Comparison of ENCODE assay signal across 8 mouse cellular contexts in genomic region chr19:14597917-14598689, GRCm38 (mm10). TPM values are rescaled to one million over a fixed set of nuclear protein-coding genes. Genes with fewer than 3 reads are reported as not detected.
DNase-seq lines count a peak whose midpoint lies in the region; ATAC-seq and TF ChIP-seq lines count a peak whose summit lies in the region.

TSS of gene Tle4 (minus strand) at chr19:14598051.

- H3K4me2 ChIP-seq in heart, embryonic 12.5 days: peak within 1 kb of the TSS; percentile 91
- H3K4me2 ChIP-seq in kidney, postnatal 0 days (ENCODE audit: low read length): peak within 1 kb of the TSS; percentile 76
- H3K4me2 ChIP-seq in liver, embryonic 11.5 days: peak within 1 kb of the TSS; percentile 79
- peak within 1 kb of the TSS; percentile 73 for H3K4me2 ChIP-seq in stomach, embryonic 14.5 days (replicated peaks; ENCODE audit: low read depth, low read length)

- peak; percentile 100 for DNase-seq in CD4-positive helper T cell, adult 2 months (ENCODE audit: low read depth, low spot score)
- DNase-seq in brain, embryonic 18.5 days (ENCODE audit: low read depth, low spot score): peak; percentile 100
- DNase-seq in kidney, postnatal 0 days (ENCODE audit: low spot score): peak; percentile 99
- DNase-seq in liver, embryonic 11.5 days (ENCODE audit: low spot score): peak; percentile 100
- peak; percentile 100 for DNase-seq in naive thymus-derived CD4-positive, alpha-beta T cell, adult 2 months (ENCODE audit: low read depth)

- H3K4me3 ChIP-seq in heart, embryonic 12.5 days: peak within 1 kb of the TSS; percentile 99
- H3K4me3 ChIP-seq in kidney, postnatal 0 days (replicated peaks; ENCODE audit: low read depth, low read length): peak within 1 kb of the TSS; percentile 97
- peak within 1 kb of the TSS; percentile 81 for H3K4me3 ChIP-seq in liver, embryonic 11.5 days (ENCODE audit: low read depth, low read length)
- H3K4me3 ChIP-seq in stomach, embryonic 14.5 days (ENCODE audit: low read depth, low read length): peak within 1 kb of the TSS; percentile 89

- no peak for TF ChIP-seq CTCF in kidney, postnatal 0 days (IDR thresholded peaks at IDR 0.05; ENCODE audit: low read depth)

- H3K9ac ChIP-seq in heart, embryonic 12.5 days: peak within 1 kb of the TSS; percentile 98
- peak within 1 kb of the TSS; percentile 97 for H3K9ac ChIP-seq in kidney, postnatal 0 days (ENCODE audit: low read depth, low read length)
- peak within 1 kb of the TSS; percentile 96 for H3K9ac ChIP-seq in liver, embryonic 11.5 days (ENCODE audit: low read depth, low read length)
- peak within 1 kb of the TSS; percentile 90 for H3K9ac ChIP-seq in stomach, embryonic 14.5 days (replicated peaks; ENCODE audit: low read depth, low read length)

- peaks cover 13% of the 10 kb centered on the region for H3K4me1 ChIP-seq in heart, embryonic 12.5 days (replicated peaks)
- peaks cover 5% of the 10 kb centered on the region for H3K4me1 ChIP-seq in kidney, postnatal 0 days (replicated peaks; ENCODE audit: insufficient read depth, low read length)
- H3K4me1 ChIP-seq in liver, embryonic 11.5 days (replicated peaks; ENCODE audit: control insufficient read depth, insufficient read depth, low read length): peaks cover 6% of the 10 kb centered on the region
- peaks cover 4% of the 10 kb centered on the region; the same call in 1 of the 2 replicates for H3K4me1 ChIP-seq in stomach, embryonic 14.5 days (ENCODE audit: control insufficient read depth, insufficient read depth, low read length)

- no peaks in the 10 kb centered on the region for H3K36me3 ChIP-seq in heart, embryonic 12.5 days
- H3K36me3 ChIP-seq in kidney, postnatal 0 days (ENCODE audit: insufficient read depth, low read length): no peaks in the 10 kb centered on the region
- no peaks in the 10 kb centered on the region for H3K36me3 ChIP-seq in liver, embryonic 11.5 days (ENCODE audit: control insufficient read depth, insufficient read depth, low read length)
- no peaks in the 10 kb centered on the region for H3K36me3 ChIP-seq in stomach, embryonic 14.5 days (ENCODE audit: control insufficient read depth, insufficient read depth, low read length)

- H3K9me3 ChIP-seq in heart, embryonic 12.5 days (replicated peaks): no peaks in the 10 kb centered on the region
- no peaks in the 10 kb centered on the region for H3K9me3 ChIP-seq in kidney, postnatal 0 days (replicated peaks; ENCODE audit: low read length)
- no peaks in the 10 kb centered on the region for H3K9me3 ChIP-seq in liver, embryonic 11.5 days (ENCODE audit: control insufficient read depth, low read length)
- H3K9me3 ChIP-seq in stomach, embryonic 14.5 days (ENCODE audit: control insufficient read depth, low read depth, low read length): no peaks in the 10 kb centered on the region

- H3K27ac ChIP-seq in heart, embryonic 12.5 days (ENCODE audit: poor library complexity, severe bottlenecking): peak within 1 kb of the TSS; percentile 98
- H3K27ac ChIP-seq in kidney, postnatal 0 days: peak within 1 kb of the TSS; percentile 92
- peak within 1 kb of the TSS; percentile 91 for H3K27ac ChIP-seq in liver, embryonic 11.5 days (ENCODE audit: low read depth, low read length)
- H3K27ac ChIP-seq in stomach, embryonic 14.5 days (ENCODE audit: low read length): peak within 1 kb of the TSS; percentile 96

- no peaks in the 10 kb centered on the region for H3K27me3 ChIP-seq in heart, embryonic 12.5 days (replicated peaks)
- no peaks in the 10 kb centered on the region for H3K27me3 ChIP-seq in kidney, postnatal 0 days (ENCODE audit: insufficient read depth, low read length)
- no peaks in the 10 kb centered on the region for H3K27me3 ChIP-seq in liver, embryonic 11.5 days (replicated peaks; ENCODE audit: control insufficient read depth, insufficient read depth, low read length)
- no peaks in the 10 kb centered on the region for H3K27me3 ChIP-seq in stomach, embryonic 14.5 days (ENCODE audit: control insufficient read depth, insufficient read depth, low read length)

- ATAC-seq in erythroid progenitor cell, adult 5-6 weeks (replicated peaks; ENCODE audit: low FRiP score, poor library complexity, severe bottlenecking): peak; percentile 92
- peak; percentile 98 for ATAC-seq in heart, embryonic 12.5 days (ENCODE audit: insufficient number of reproducible peaks, low FRiP score)
- peak; percentile 98 for ATAC-seq in kidney, postnatal 0 days (replicated peaks; ENCODE audit: low FRiP score, low read depth)
- ATAC-seq in liver, embryonic 11.5 days (replicated peaks; ENCODE audit: low FRiP score): peak; percentile 96
- peak; percentile 98 for ATAC-seq in stomach, embryonic 14.5 days (ENCODE audit: insufficient number of reproducible peaks, insufficient read depth, low FRiP score, low read depth)

- under 1% methylated on average over 70 of the region's 71 CpGs for WGBS in heart, embryonic 12.5 days
- under 1% methylated on average over 71 of the region's 71 CpGs for WGBS in kidney, postnatal 0 days
- under 1% methylated on average over 70 of the region's 71 CpGs for WGBS in liver, embryonic 11.5 days
- WGBS in stomach, embryonic 14.5 days: under 1% methylated on average over 71 of the region's 71 CpGs

RNA-seq across cellular contexts. Expression of gene Tle4, which starts in this region (rescaled TPM):
- 20.2 and 22.6 TPM in 2 replicates for total RNA-seq in erythroid progenitor cell, adult 5-6 weeks (2015; ENCODE audit: low replicate concordance)
- total RNA-seq in erythroid progenitor cell, adult 5-6 weeks (2017; ENCODE audit: low replicate concordance): 11.0 and 14.4 TPM in 2 replicates
- 10.9 and 11.9 TPM in 2 replicates for polyA plus RNA-seq in heart, embryonic 12.5 days (2016; fragmentation: Nextera tagmentation; extraction: Ambion mirVana)
- polyA plus RNA-seq in kidney, postnatal 0 days (2015; fragmentation: Nextera tagmentation; extraction: Ambion mirVana): 11.2 and 12.8 TPM in 2 replicates
- 11.4 and 13.0 TPM in 2 replicates for polyA plus RNA-seq in liver, embryonic 11.5 days (2014; fragmentation: Nextera tagmentation; extraction: Ambion mirVana)
- 17.5 and 21.1 TPM in 2 replicates for polyA plus RNA-seq in stomach, embryonic 14.5 days (2014; fragmentation: Nextera tagmentation; extraction: Ambion mirVana)

Comparison
In these comparisons a context has a peak if more than half of its experiments do, and no peak if none do; other contexts are left out.
1. Peak in every context shown above with its lines: DNase-seq, ATAC-seq, H3K4me3 ChIP-seq and H3K27ac ChIP-seq.